Mouse (Mus musculus): ENCODE results near the gene Fam227b. TPM values are rescaled to one million over a fixed set of nuclear protein-coding genes. Genes with fewer than 3 reads are reported as not detected.

Fam227b gene
- total and polyA plus RNA-seq, 2 experiments from 2014 or later, result not detected

- H3K4me2 ChIP-seq (ENCODE audit: low read depth, low read length, poor library complexity, severe bottlenecking), result no peak overlapping the region
- no peak overlapping the region for H3K27ac ChIP-seq (ENCODE audit: low read depth, low read length)
- H3K9me3 ChIP-seq (ENCODE audit: low read length), result no peaks in the 10 kb centered on the region
- H3K27me3 ChIP-seq (ENCODE audit: insufficient read depth, low read length), result no peaks in the 10 kb centered on the region
- H3K4me1 ChIP-seq (ENCODE audit: insufficient read depth, low read length), result no peaks in the 10 kb centered on the region
- TF ChIP-seq CTCF (IDR thresholded peaks at IDR 0.05), result no peak
- 74% methylated on average over 8 of the region's 8 CpGs for WGBS
- no peak overlapping the region for H3K9ac ChIP-seq (replicated peaks; ENCODE audit: low read length, poor library complexity, severe bottlenecking)
- ATAC-seq (ENCODE audit: low FRiP score) (no peak), DNase-seq (ENCODE audit: low spot score) (no peak)
- no peaks in the 10 kb centered on the region for H3K36me3 ChIP-seq (ENCODE audit: insufficient read depth, low read length)
- H3K4me3 ChIP-seq (ENCODE audit: low read depth, low read length), result no peak overlapping the region
Observed at GRCm38 (mm10) chr2:126086187-126086586, 65.6 kb downstream of the Fam227b start.

- no peaks in the 10 kb centered on the region for H3K36me3 ChIP-seq (ENCODE audit: insufficient read depth, low read length)
- DNase-seq (ENCODE audit: low spot score), result peak; percentile 58
- no peak overlapping the region for H3K27ac ChIP-seq (ENCODE audit: low read depth, low read length)
- H3K9ac ChIP-seq (replicated peaks; ENCODE audit: low read length, poor library complexity, severe bottlenecking), result no peak overlapping the region
- H3K27me3 ChIP-seq (ENCODE audit: insufficient read depth, low read length), result no peaks in the 10 kb centered on the region
- TF ChIP-seq CTCF (IDR thresholded peaks at IDR 0.05), result no peak
- no peak overlapping the region for H3K4me2 ChIP-seq (ENCODE audit: low read depth, low read length, poor library complexity, severe bottlenecking)
- H3K4me3 ChIP-seq (ENCODE audit: low read depth, low read length), result no peak overlapping the region
- ATAC-seq (ENCODE audit: low FRiP score), result no peak
- WGBS, result 83% methylated on average over 3 of the region's 3 CpGs
- H3K4me1 ChIP-seq (ENCODE audit: insufficient read depth, low read length), result no peaks in the 10 kb centered on the region
- no peaks in the 10 kb centered on the region for H3K9me3 ChIP-seq (ENCODE audit: low read length)
Observed at GRCm38 (mm10) chr2:126084326-126084725, 67.5 kb downstream of the Fam227b start.

- no peak overlapping the region for H3K9ac ChIP-seq (replicated peaks; ENCODE audit: low read length, poor library complexity, severe bottlenecking)
- no peaks in the 10 kb centered on the region for H3K27me3 ChIP-seq (ENCODE audit: insufficient read depth, low read length)
- DNase-seq (ENCODE audit: low spot score) (no peak), ATAC-seq (ENCODE audit: low FRiP score) (no peak)
- WGBS, result 71% methylated on average over 2 of the region's 2 CpGs
- no peak overlapping the region for H3K27ac ChIP-seq (ENCODE audit: low read depth, low read length)
- H3K9me3 ChIP-seq (ENCODE audit: low read length), result no peaks in the 10 kb centered on the region
- no peaks in the 10 kb centered on the region for H3K36me3 ChIP-seq (ENCODE audit: insufficient read depth, low read length)
- no peak overlapping the region for H3K4me3 ChIP-seq (ENCODE audit: low read depth, low read length)
- TF ChIP-seq CTCF (IDR thresholded peaks at IDR 0.05), result no peak
- H3K4me2 ChIP-seq (ENCODE audit: low read depth, low read length, poor library complexity, severe bottlenecking), result no peak overlapping the region
- no peaks in the 10 kb centered on the region for H3K4me1 ChIP-seq (ENCODE audit: insufficient read depth, low read length)
Observed at GRCm38 (mm10) chr2:126079086-126079485, 72.7 kb downstream of the Fam227b start.

GRCm38 (mm10) chr2:126076506-126076905 is 75.3 kb downstream of the Fam227b start:
- Histone ChIP-seq H3K27me3 (ENCODE audit: insufficient read depth, low read length) (no peaks in the 10 kb centered on the region), H3K9ac (replicated peaks; ENCODE audit: low read length, poor library complexity, severe bottlenecking) (no peak overlapping the region), H3K4me1 (ENCODE audit: insufficient read depth, low read length) (no peaks in the 10 kb centered on the region), H3K4me2 (ENCODE audit: low read depth, low read length, poor library complexity, severe bottlenecking) (no peak overlapping the region), H3K36me3 (ENCODE audit: insufficient read depth, low read length) (no peaks in the 10 kb centered on the region), H3K4me3 (ENCODE audit: low read depth, low read length) (no peak overlapping the region), H3K9me3 (ENCODE audit: low read length) (no peaks in the 10 kb centered on the region), H3K27ac (ENCODE audit: low read depth, low read length) (no peak overlapping the region)
- ATAC-seq (ENCODE audit: low FRiP score) (no peak), DNase-seq (ENCODE audit: low spot score) (no peak)
- TF ChIP-seq CTCF (IDR thresholded peaks at IDR 0.05), result no peak
- 96% methylated on average over 6 of the region's 6 CpGs for whole genome bisulfite sequencing

- Histone ChIP-seq H3K27ac (ENCODE audit: low read depth, low read length) (no peak overlapping the region), H3K4me2 (ENCODE audit: low read depth, low read length, poor library complexity, severe bottlenecking) (no peak overlapping the region), H3K9me3 (ENCODE audit: low read length) (no peaks in the 10 kb centered on the region), H3K36me3 (ENCODE audit: insufficient read depth, low read length) (no peaks in the 10 kb centered on the region), H3K9ac (replicated peaks; ENCODE audit: low read length, poor library complexity, severe bottlenecking) (no peak overlapping the region), H3K4me1 (ENCODE audit: insufficient read depth, low read length) (no peaks in the 10 kb centered on the region), H3K27me3 (ENCODE audit: insufficient read depth, low read length) (no peaks in the 10 kb centered on the region), H3K4me3 (ENCODE audit: low read depth, low read length) (no peak overlapping the region)
- TF ChIP-seq CTCF (IDR thresholded peaks at IDR 0.05), result no peak
- DNase-seq (ENCODE audit: low spot score), result no peak
- no peak for ATAC-seq (ENCODE audit: low FRiP score)
- 84% methylated on average over 4 of the region's 4 CpGs for WGBS
Observed at GRCm38 (mm10) chr2:126073744-126074143, 78.1 kb downstream of the Fam227b start.

GRCm38 (mm10) chr2:126069740-126070139 is 82.1 kb downstream of the Fam227b start:
- H3K4me2 ChIP-seq (ENCODE audit: low read depth, low read length, poor library complexity, severe bottlenecking), result no peak overlapping the region
- no peak overlapping the region for H3K4me3 ChIP-seq (ENCODE audit: low read depth, low read length)
- no peaks in the 10 kb centered on the region for H3K9me3 ChIP-seq (ENCODE audit: low read length)
- H3K27ac ChIP-seq (ENCODE audit: low read depth, low read length), result no peak overlapping the region
- H3K27me3 ChIP-seq (ENCODE audit: insufficient read depth, low read length), result no peaks in the 10 kb centered on the region
- no peak for TF ChIP-seq CTCF (IDR thresholded peaks at IDR 0.05)
- H3K36me3 ChIP-seq (ENCODE audit: insufficient read depth, low read length), result no peaks in the 10 kb centered on the region
- ATAC-seq (ENCODE audit: low FRiP score), result no peak
- no peak overlapping the region for H3K9ac ChIP-seq (replicated peaks; ENCODE audit: low read length, poor library complexity, severe bottlenecking)
- WGBS, result 88% methylated on average over 1 of the region's 1 CpGs
- no peak for DNase-seq (ENCODE audit: low spot score)
- no peaks in the 10 kb centered on the region for H3K4me1 ChIP-seq (ENCODE audit: insufficient read depth, low read length)

Measured in midbrain, postnatal 0 days (tissue).